Mouse (Mus musculus) inflammation-experienced regulatory T-cells (primary cell): ENCODE measurements around the gene Ybx3. TPM values are rescaled to one million over a fixed set of nuclear protein-coding genes. Genes with fewer than 3 reads are reported as not detected.

ENCODE experiments used
- polyA plus RNA-seq, 2 experiments: library from polyadenylated mRNA; unstranded; fragments of 100-300 nt; shearing (Covaris generic); gene quantifications; one replicate each; pipeline ENCODE4 v1.2.1; 2017

Ybx3 gene
- polyA plus RNA-seq = 100 to 1,000 TPM in 1 of 2 experiments, 10 to 100 TPM in 1; 83.4 to 149 TPM

GRCm38 (mm10) chr6:131388040-131389021, at the start of gene Ybx3:
Ybx3 (minus strand) TSS chr6:131388476.

GRCm38 (mm10) chr6:131353352-131353919, 34.8 kb downstream of the Ybx3 start, which contains the start of gene Styk1:
Styk1 (minus strand) TSS chr6:131353597.

Other genes with a start within 250 kb of the Ybx3 start
- not detected for gene Klra2, start 141.1 kb downstream of the Ybx3 start, polyA plus RNA-seq
- 10 to 100 TPM; 17.0 to 21.6 TPM for gene Magohb, start 95.2 kb downstream of the Ybx3 start, polyA plus RNA-seq
- 1 to 10 TPM in 1 of 2 experiments, not detected in 1; 2.2 TPM for gene Styk1, start 34.9 kb downstream of the Ybx3 start, polyA plus RNA-seq
- gene 5430401F13Rik, start 97.9 kb upstream of the Ybx3 start, polyA plus RNA-seq = 1 to 10 TPM in 1 of 2 experiments, under 1 TPM in 1; 0.80 to 2.4 TPM
- 1 to 10 TPM in 1 of 2 experiments, under 1 TPM in 1; 0.47 to 1.2 TPM for gene Gm6619, start 97.9 kb upstream of the Ybx3 start, polyA plus RNA-seq
- gene Tas2r130, start 242.4 kb upstream of the Ybx3 start, polyA plus RNA-seq = not detected